Mouse (Mus musculus): ENCODE measurements around the gene Ppargc1a. TPM values are rescaled to one million over a fixed set of nuclear protein-coding genes. Genes with fewer than 3 reads are reported as not detected.

The Ppargc1a gene
- polyA plus RNA-seq, 1 experiment from 2014 or later = 51.5 TPM

- WGBS = 51% methylated on average over 2 of the region's 2 CpGs
- peaks cover 9% of the 10 kb centered on the region; the same call in 1 of the 2 replicates for H3K4me1 ChIP-seq (replicated peaks)
- H3K27ac ChIP-seq (ENCODE audit: poor library complexity, severe bottlenecking) = no peak overlapping the region
- H3K9me3 ChIP-seq (replicated peaks) = no peaks in the 10 kb centered on the region
- H3K9ac ChIP-seq = no peak overlapping the region
- no peak for ATAC-seq (ENCODE audit: insufficient number of reproducible peaks, low FRiP score)
- no peaks in the 10 kb centered on the region for H3K36me3 ChIP-seq
- no peak overlapping the region for H3K4me2 ChIP-seq
- H3K27me3 ChIP-seq (replicated peaks) = no peaks in the 10 kb centered on the region
- H3K4me3 ChIP-seq = no peak overlapping the region
Observed at GRCm38 (mm10) chr5:51504654-51505053, 62.9 kb downstream of the Ppargc1a start.

DNA sequence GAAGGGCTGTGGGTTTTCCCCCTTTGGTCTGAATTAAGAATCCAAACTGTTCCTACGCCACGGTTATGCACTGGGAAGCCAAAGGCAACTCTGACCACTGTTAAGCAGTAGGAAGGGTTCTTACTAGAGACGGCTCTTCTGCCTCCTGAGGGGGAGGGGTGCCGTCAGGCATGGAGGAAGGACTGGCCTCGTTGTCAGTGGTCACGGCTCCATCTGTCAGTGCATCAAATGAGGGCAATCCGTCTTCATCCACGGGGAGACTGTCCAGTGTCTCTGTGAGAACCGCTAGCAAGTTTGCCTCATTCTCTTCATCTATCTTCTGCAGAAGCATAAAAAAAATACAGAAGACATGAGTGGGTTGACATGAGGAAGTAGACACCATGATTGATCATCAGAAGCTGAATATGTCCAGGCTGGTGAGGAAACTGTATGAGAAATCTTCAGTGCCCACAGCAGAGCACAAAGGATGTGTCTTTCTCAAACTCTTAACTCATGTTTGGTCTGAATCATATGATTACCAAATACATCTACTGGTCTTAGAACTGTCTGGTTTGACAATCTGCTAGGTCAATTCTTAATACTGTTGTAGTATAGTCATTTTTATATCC is 69.5 kb downstream of the Ppargc1a start:
- ATAC-seq (ENCODE audit: insufficient number of reproducible peaks, low FRiP score) = no peak
- no peak overlapping the region for H3K9ac ChIP-seq

DNA sequence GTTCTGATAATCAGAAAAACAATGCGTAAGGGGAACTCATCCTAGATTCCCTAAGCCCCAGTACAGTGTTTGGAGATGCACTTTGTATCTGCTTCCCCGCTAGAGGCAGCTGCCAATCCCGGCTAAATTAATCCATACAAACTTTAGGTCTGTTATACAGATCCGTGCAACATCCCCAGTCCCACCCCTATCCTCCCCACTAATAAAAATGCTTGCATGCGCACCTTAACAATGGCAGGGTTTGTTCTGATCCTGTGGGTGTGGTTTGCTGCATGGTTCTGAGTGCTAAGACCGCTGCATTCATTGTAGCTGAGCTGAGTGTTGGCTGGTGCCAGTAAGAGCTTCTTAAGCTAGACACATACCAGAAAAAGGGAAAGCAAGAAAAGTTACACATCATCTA is 72.1 kb downstream of the Ppargc1a start:
- Histone ChIP-seq H3K4me3 (no peak overlapping the region), H3K27me3 (replicated peaks) (no peaks in the 10 kb centered on the region), H3K9me3 (replicated peaks) (no peaks in the 10 kb centered on the region), H3K4me1 (replicated peaks) (no peaks in the 10 kb centered on the region), H3K27ac (ENCODE audit: poor library complexity, severe bottlenecking) (no peak overlapping the region), H3K4me2 (no peak overlapping the region), H3K36me3 (peaks cover 24% of the 10 kb centered on the region), H3K9ac (no peak overlapping the region)
- WGBS = 78% methylated on average over 6 of the region's 6 CpGs
- no peak for ATAC-seq (ENCODE audit: insufficient number of reproducible peaks, low FRiP score)

More for the DNA sequence above, 69.5 kb downstream of the Ppargc1a start:
- Histone ChIP-seq H3K27ac (ENCODE audit: poor library complexity, severe bottlenecking) (no peak overlapping the region), H3K4me1 (replicated peaks) (no peaks in the 10 kb centered on the region), H3K36me3 (peaks cover 24% of the 10 kb centered on the region), H3K4me2 (no peak overlapping the region), H3K27me3 (replicated peaks) (no peaks in the 10 kb centered on the region), H3K4me3 (no peak overlapping the region), H3K9me3 (replicated peaks) (no peaks in the 10 kb centered on the region)
- 42% methylated on average over 9 of the region's 9 CpGs for WGBS

- H3K36me3 ChIP-seq = peaks cover 24% of the 10 kb centered on the region
- no peak overlapping the region for H3K4me3 ChIP-seq
- WGBS = 72% methylated on average over 15 of the region's 15 CpGs
- no peaks in the 10 kb centered on the region for H3K9me3 ChIP-seq (replicated peaks)
- ATAC-seq (ENCODE audit: insufficient number of reproducible peaks, low FRiP score) = no peak
- H3K4me1 ChIP-seq (replicated peaks) = no peaks in the 10 kb centered on the region
- no peak overlapping the region for H3K9ac ChIP-seq
- no peak overlapping the region for H3K4me2 ChIP-seq
- H3K27ac ChIP-seq (ENCODE audit: poor library complexity, severe bottlenecking) = no peak overlapping the region
- no peaks in the 10 kb centered on the region for H3K27me3 ChIP-seq (replicated peaks)
Observed at GRCm38 (mm10) chr5:51494358-51494876, 73.1 kb downstream of the Ppargc1a start.

- no peak overlapping the region for H3K9ac ChIP-seq
- H3K4me3 ChIP-seq = no peak overlapping the region
- no peak for ATAC-seq (ENCODE audit: insufficient number of reproducible peaks, low FRiP score)
- H3K36me3 ChIP-seq = peaks cover 21% of the 10 kb centered on the region
- WGBS = 10% methylated on average over 1 of the region's 1 CpGs
- no peak overlapping the region for H3K27ac ChIP-seq (ENCODE audit: poor library complexity, severe bottlenecking)
- H3K27me3 ChIP-seq (replicated peaks) = no peaks in the 10 kb centered on the region
- no peaks in the 10 kb centered on the region for H3K9me3 ChIP-seq (replicated peaks)
- peaks cover 14% of the 10 kb centered on the region for H3K4me1 ChIP-seq (replicated peaks)
- no peak overlapping the region for H3K4me2 ChIP-seq
Observed at GRCm38 (mm10) chr5:51483768-51484167, 83.8 kb downstream of the Ppargc1a start.

DNA sequence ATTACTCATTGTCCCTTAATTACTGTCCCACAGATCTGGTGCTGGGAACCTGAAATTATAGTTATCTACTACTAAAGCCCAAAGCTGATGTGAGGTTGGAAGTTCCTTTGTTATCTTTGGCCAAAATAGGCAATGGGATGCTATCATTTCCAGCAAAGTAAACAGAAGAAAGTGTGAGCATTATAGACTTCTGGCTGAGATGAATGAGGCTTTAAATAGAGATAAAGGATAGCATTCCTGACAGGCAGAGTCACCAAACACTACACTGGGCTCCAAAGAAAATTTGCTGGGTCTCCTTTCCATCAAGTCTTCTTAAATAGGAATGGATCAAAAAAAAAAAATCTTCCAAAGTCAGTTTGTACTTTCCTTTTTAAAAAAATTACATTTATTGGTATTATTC is 87.7 kb downstream of the Ppargc1a start:
- Histone ChIP-seq H3K9me3 (replicated peaks) (no peaks in the 10 kb centered on the region), H3K9ac (no peak overlapping the region), H3K36me3 (peaks cover 16% of the 10 kb centered on the region), H3K27me3 (replicated peaks) (no peaks in the 10 kb centered on the region), H3K27ac (ENCODE audit: poor library complexity, severe bottlenecking) (peak overlapping the region; percentile 34), H3K4me2 (no peak overlapping the region), H3K4me3 (no peak overlapping the region), H3K4me1 (replicated peaks) (peaks cover 29% of the 10 kb centered on the region)
- ATAC-seq (ENCODE audit: insufficient number of reproducible peaks, low FRiP score) = peak; percentile 64; the same call in 1 of the 2 replicates

- H3K4me2 ChIP-seq = no peak overlapping the region
- no peaks in the 10 kb centered on the region for H3K9me3 ChIP-seq (replicated peaks)
- no peak overlapping the region for H3K4me3 ChIP-seq
- no peak for ATAC-seq (ENCODE audit: insufficient number of reproducible peaks, low FRiP score)
- H3K9ac ChIP-seq = no peak overlapping the region
- peaks cover 16% of the 10 kb centered on the region for H3K36me3 ChIP-seq
- 35% methylated on average over 2 of the region's 2 CpGs for WGBS
- H3K27me3 ChIP-seq (replicated peaks) = no peaks in the 10 kb centered on the region
- peak overlapping the region; percentile 34 for H3K27ac ChIP-seq (ENCODE audit: poor library complexity, severe bottlenecking)
- H3K4me1 ChIP-seq (replicated peaks) = peaks cover 29% of the 10 kb centered on the region
Observed at GRCm38 (mm10) chr5:51479456-51479855, 88.1 kb downstream of the Ppargc1a start.

DNA sequence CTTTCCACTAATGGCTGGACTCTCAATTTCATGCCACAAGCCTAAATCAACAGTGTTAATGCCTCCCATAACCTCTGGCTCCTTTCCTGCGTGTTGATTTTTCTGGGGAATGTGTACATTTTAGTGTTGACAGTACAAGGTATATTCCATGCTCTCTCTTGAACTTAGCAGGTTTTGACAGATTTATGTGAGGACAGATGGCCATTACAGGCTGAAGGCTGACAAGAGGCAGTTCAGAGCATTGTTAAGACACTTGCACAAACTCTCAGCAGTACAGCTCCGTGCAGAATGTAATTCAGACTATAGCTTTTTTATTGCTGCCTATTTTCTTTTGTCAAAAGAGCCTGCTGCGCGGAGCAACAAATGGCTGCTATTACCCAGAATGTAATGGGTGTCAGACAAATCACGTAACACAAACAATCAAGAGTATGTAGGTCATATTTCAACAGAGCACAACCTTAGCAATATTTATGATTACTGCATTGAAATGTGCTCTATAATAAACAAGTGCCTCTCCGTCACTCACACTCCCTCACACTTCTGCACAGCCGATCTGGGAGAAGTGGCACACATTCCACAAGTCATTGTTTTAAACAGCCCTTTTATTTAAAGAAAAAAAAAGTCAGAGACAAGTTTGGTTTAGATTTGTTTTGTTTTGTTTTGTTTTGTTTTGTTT is 89.1 kb downstream of the Ppargc1a start:
- no peak overlapping the region for H3K9ac ChIP-seq
- no peaks in the 10 kb centered on the region for H3K9me3 ChIP-seq (replicated peaks)
- no peak overlapping the region for H3K4me3 ChIP-seq
- H3K4me2 ChIP-seq = no peak overlapping the region
- ATAC-seq (ENCODE audit: insufficient number of reproducible peaks, low FRiP score) = no peak
- 39% methylated on average over 7 of the region's 7 CpGs for WGBS
- H3K27ac ChIP-seq (ENCODE audit: poor library complexity, severe bottlenecking) = peak overlapping the region; percentile 22
- peaks cover 29% of the 10 kb centered on the region for H3K4me1 ChIP-seq (replicated peaks)
- H3K27me3 ChIP-seq (replicated peaks) = no peaks in the 10 kb centered on the region
- H3K36me3 ChIP-seq = peaks cover 18% of the 10 kb centered on the region

GRCm38 (mm10) chr5:51477140-51477539 is 90.4 kb downstream of the Ppargc1a start:
- Histone ChIP-seq H3K9me3 (replicated peaks) (no peaks in the 10 kb centered on the region), H3K27ac (ENCODE audit: poor library complexity, severe bottlenecking) (no peak overlapping the region), H3K27me3 (replicated peaks) (no peaks in the 10 kb centered on the region), H3K9ac (no peak overlapping the region), H3K4me3 (no peak overlapping the region), H3K36me3 (peaks cover 23% of the 10 kb centered on the region), H3K4me1 (replicated peaks) (peaks cover 29% of the 10 kb centered on the region), H3K4me2 (no peak overlapping the region)
- no peak for ATAC-seq (ENCODE audit: insufficient number of reproducible peaks, low FRiP score)
- 42% methylated on average over 3 of the region's 3 CpGs for WGBS

DNA sequence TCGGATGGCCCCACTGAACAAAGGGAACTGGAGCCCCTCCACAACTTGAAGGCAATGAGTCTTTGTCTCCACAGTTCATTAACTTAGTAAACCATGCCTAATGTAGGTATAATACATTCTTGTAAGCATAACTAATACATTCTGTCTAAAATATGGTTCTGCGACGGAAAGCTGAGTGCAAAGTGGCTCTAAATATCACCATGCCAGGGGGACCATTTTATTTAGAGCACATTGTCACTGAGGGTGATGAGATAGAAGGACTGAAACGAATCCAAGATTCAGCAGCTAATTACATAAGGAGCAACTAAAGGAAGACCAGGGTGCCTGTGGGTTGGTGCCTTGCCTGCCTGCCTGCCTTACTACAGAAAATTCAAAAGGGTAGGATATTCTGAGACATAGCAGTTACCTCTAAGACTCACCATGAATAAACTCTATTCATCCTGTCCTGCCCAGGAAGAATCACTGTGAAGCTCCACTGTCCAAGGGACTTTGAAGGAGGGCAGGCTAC is 92.4 kb downstream of the Ppargc1a start:
- ATAC-seq (ENCODE audit: insufficient number of reproducible peaks, low FRiP score) = no peak
- no peak overlapping the region for H3K4me2 ChIP-seq
- H3K27me3 ChIP-seq (replicated peaks) = no peaks in the 10 kb centered on the region
- no peak overlapping the region for H3K27ac ChIP-seq (ENCODE audit: poor library complexity, severe bottlenecking)
- H3K9ac ChIP-seq = no peak overlapping the region
- 85% methylated on average over 4 of the region's 4 CpGs for WGBS
- H3K4me3 ChIP-seq = no peak overlapping the region
- no peaks in the 10 kb centered on the region for H3K9me3 ChIP-seq (replicated peaks)
- H3K4me1 ChIP-seq (replicated peaks) = peaks cover 27% of the 10 kb centered on the region
- peaks cover 28% of the 10 kb centered on the region for H3K36me3 ChIP-seq

DNA sequence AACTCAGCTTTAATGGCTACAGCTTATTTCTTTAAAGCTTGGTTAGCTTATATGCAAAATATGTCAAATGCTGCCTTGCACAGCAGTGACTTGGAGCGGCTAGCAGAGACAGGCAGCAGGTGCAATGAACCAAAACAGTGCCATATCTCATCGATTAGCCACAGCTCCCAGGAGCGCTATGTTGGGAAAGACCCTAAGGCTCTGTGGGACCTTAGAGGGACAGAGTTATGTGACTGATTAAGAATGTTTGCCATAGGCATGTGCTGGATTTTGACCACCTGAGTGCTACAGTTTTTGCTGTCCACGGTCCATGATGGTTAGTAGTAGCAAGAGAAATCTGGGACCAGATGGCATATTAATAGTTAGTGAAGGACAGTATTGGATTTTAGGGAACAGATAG is 95.9 kb downstream of the Ppargc1a start:
- no peaks in the 10 kb centered on the region for H3K4me1 ChIP-seq (replicated peaks)
- no peak overlapping the region for H3K4me2 ChIP-seq
- no peak for ATAC-seq (ENCODE audit: insufficient number of reproducible peaks, low FRiP score)
- no peak overlapping the region for H3K9ac ChIP-seq
- no peaks in the 10 kb centered on the region for H3K9me3 ChIP-seq (replicated peaks)
- no peaks in the 10 kb centered on the region for H3K27me3 ChIP-seq (replicated peaks)
- no peak overlapping the region for H3K4me3 ChIP-seq
- 87% methylated on average over 4 of the region's 4 CpGs for WGBS
- H3K27ac ChIP-seq (ENCODE audit: poor library complexity, severe bottlenecking) = no peak overlapping the region
- H3K36me3 ChIP-seq = peaks cover 33% of the 10 kb centered on the region
